Comparison of ENCODE assay signal across 8 mouse cellular contexts in genomic region chr5:140815059-140815728, GRCm38 (mm10). TPM values are rescaled to one million over a fixed set of nuclear protein-coding genes. Genes with fewer than 3 reads are reported as not detected.
DNase-seq lines count a peak whose midpoint lies in the region; ATAC-seq and TF ChIP-seq lines count a peak whose summit lies in the region.

No protein-coding gene starts in this region.

- H3K9ac ChIP-seq in lung, embryonic 14.5 days, result no peak overlapping the region
- H3K9ac ChIP-seq in liver, embryonic 13.5 days, result peak overlapping the region; percentile 17; the same call in 1 of the 2 replicates

- H3K9me3 ChIP-seq in lung, embryonic 14.5 days (ENCODE audit: low read depth, low read length), result no peaks in the 10 kb centered on the region
- no peaks in the 10 kb centered on the region for H3K9me3 ChIP-seq in liver, embryonic 13.5 days (replicated peaks)

- intact Hi-C loops in heart, postnatal 10 days (cut with DNase I), result no loop called here

- TF ChIP-seq POLR2A in lung, adult 2 months (IDR thresholded peaks at IDR 0.05; ENCODE audit: borderline replicate concordance, extremely low read depth, low read depth, low read length), result no peak

- H3K27ac ChIP-seq in lung, embryonic 14.5 days (ENCODE audit: low read depth), result peak overlapping the region; percentile 43; the same call in 1 of the 2 replicates
- peak overlapping the region; percentile 60 for H3K27ac ChIP-seq in liver, embryonic 13.5 days

- H3K4me1 ChIP-seq in lung, embryonic 14.5 days (ENCODE audit: insufficient read depth), result peaks cover 41% of the 10 kb centered on the region
- H3K4me1 ChIP-seq in lung, adult 2 months (ENCODE audit: control insufficient read depth, insufficient read depth, low read length), result peaks cover 34% of the 10 kb centered on the region
- H3K4me1 ChIP-seq in liver, embryonic 13.5 days (replicated peaks), result peaks cover 95% of the 10 kb centered on the region

- H3K36me3 ChIP-seq in lung, embryonic 14.5 days (ENCODE audit: insufficient read depth), result no peaks in the 10 kb centered on the region
- H3K36me3 ChIP-seq in liver, embryonic 13.5 days, result no peaks in the 10 kb centered on the region

- peak overlapping the region; percentile 8; the same call in 1 of the 2 replicates for H3K4me2 ChIP-seq in lung, embryonic 14.5 days
- H3K4me2 ChIP-seq in liver, embryonic 13.5 days, result peak overlapping the region; percentile 18

- peak; percentile 54 for DNase-seq in lung, embryonic 14.5 days
- no peak for DNase-seq in lung, adult 2 months
- DNase-seq in heart, postnatal 10 days, result peak; percentile 58 to 62
- no peak for DNase-seq in liver, embryonic 13.5 days
- peak; percentile 51 for DNase-seq in retina, embryonic 14.5 days (ENCODE audit: low spot score)
- no peak for DNase-seq in right cerebral cortex, postnatal 14 days
- no peak for DNase-seq in thymus, postnatal 10 days (ENCODE audit: low spot score in 2 of 2)
- DNase-seq in T-cell, adult 2 months (ENCODE audit: low spot score), result no peak

- WGBS in lung, embryonic 14.5 days, result 18% methylated on average over 9 of the region's 9 CpGs
- WGBS in lung, adult 2 months, result 18% methylated on average over 9 of the region's 9 CpGs
- WGBS in liver, embryonic 13.5 days (ENCODE audit: insufficient replicate concordance), result 12% methylated on average over 9 of the region's 9 CpGs

- no peak; the same call in 1 of the 2 replicates for ATAC-seq in lung, embryonic 14.5 days (ENCODE audit: insufficient read depth)
- ATAC-seq in liver, embryonic 13.5 days (ENCODE audit: low read depth), result peak; percentile 52

- no peak for TF ChIP-seq CTCF in lung, embryonic 14.5 days (IDR thresholded peaks at IDR 0.05; ENCODE audit: low read depth)
- no peak for TF ChIP-seq CTCF in lung, adult 2 months (IDR thresholded peaks at IDR 0.05; ENCODE audit: insufficient read depth, low read length)

- H3K27me3 ChIP-seq in lung, embryonic 14.5 days (ENCODE audit: insufficient read depth, low read length), result no peaks in the 10 kb centered on the region
- H3K27me3 ChIP-seq in liver, embryonic 13.5 days, result no peaks in the 10 kb centered on the region

- no peak overlapping the region for H3K4me3 ChIP-seq in lung, embryonic 14.5 days (ENCODE audit: low read depth, low read length)
- H3K4me3 ChIP-seq in lung, adult 2 months (replicated peaks; ENCODE audit: extremely low read depth, low read depth, low read length), result no peak overlapping the region
- H3K4me3 ChIP-seq in liver, embryonic 13.5 days (replicated peaks), result no peak overlapping the region

RNA-seq across cellular contexts. Expression of gene Gna12, which starts 15.0 kb away (rescaled TPM):
- polyA plus RNA-seq in lung, embryonic 14.5 days (2014; fragmentation: Nextera tagmentation; extraction: Ambion mirVana), result 63.0 and 77.1 TPM in 2 replicates
- 112 and 120 TPM in 2 replicates for polyA plus RNA-seq in lung, adult 2 months (2012; rRNA removed)
- total RNA-seq in heart, postnatal 10 days (2021), result 10 to 100 TPM; 87.4 to 89.9 TPM
- 5.3 and 7.0 TPM in 2 replicates for polyA plus RNA-seq in liver, embryonic 13.5 days (2015; fragmentation: Nextera tagmentation; extraction: Ambion mirVana)

Comparison
In these comparisons a context has a peak if more than half of its experiments do, and no peak if none do; other contexts are left out.
1. DNase-seq: peak in lung, embryonic 14.5 days (single experiment), heart, postnatal 10 days (2 of 2) and retina, embryonic 14.5 days (single experiment); none in lung, adult 2 months (single experiment), liver, embryonic 13.5 days (single experiment), right cerebral cortex, postnatal 14 days (single experiment), thymus, postnatal 10 days (0 of 2) and T-cell, adult 2 months (single experiment).